Mouse (Mus musculus): Measurements from ENCODE around the gene Tma7.

DNA sequence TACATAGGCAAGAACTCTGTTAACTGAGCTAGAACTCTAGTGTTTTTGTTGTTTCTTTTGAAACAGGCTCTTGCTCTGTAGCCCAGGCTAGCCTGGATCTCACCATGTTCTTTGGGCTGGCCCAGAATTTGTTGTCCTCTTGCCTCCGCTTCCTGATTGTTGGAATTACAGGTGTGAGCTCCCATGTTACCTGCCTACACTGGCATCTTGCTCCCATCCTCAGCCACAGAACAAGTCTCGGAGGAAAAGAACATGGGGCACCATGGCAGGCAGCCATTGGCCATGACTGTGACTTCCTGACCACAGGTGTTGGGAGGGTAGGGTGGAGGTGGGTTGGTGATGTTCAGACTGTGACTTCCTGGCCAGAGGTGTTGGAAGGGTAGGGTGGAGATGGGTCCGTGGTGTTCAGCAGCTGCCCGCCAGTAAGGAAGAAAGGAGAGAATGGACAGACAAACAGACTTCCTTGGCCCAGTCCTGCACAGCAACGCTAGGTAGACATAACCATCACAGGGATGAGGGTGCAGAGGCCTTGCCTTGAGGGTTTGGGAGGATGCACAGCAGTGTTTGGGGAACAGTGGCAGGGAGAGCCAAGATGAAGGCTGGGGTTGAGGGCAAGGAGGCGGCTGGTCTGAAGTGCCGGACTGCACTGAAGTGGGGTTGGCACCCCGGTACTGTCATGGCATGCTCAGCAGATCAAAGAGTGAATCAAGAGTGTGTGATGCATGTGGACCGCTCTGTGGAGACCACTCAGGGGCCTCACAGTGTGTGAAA lies 29.7 kb downstream of the Tma7 start:
- TF ChIP-seq POLR2A (IDR thresholded peaks at IDR 0.05; ENCODE audit: control insufficient read depth in 1 of 2, insufficient read depth in 1 of 2, low read depth in 1 of 2, low read length in 2 of 2, poor library complexity in 1 of 2) (no peak), GABPA (IDR thresholded peaks at IDR 0.05; ENCODE audit: low read depth, low read length) (no peak), ZNF384 (IDR thresholded peaks at IDR 0.05; ENCODE audit: low read depth, low read length) (no peak)

Data from MEL (cell line).